In the genomic region with DNA sequence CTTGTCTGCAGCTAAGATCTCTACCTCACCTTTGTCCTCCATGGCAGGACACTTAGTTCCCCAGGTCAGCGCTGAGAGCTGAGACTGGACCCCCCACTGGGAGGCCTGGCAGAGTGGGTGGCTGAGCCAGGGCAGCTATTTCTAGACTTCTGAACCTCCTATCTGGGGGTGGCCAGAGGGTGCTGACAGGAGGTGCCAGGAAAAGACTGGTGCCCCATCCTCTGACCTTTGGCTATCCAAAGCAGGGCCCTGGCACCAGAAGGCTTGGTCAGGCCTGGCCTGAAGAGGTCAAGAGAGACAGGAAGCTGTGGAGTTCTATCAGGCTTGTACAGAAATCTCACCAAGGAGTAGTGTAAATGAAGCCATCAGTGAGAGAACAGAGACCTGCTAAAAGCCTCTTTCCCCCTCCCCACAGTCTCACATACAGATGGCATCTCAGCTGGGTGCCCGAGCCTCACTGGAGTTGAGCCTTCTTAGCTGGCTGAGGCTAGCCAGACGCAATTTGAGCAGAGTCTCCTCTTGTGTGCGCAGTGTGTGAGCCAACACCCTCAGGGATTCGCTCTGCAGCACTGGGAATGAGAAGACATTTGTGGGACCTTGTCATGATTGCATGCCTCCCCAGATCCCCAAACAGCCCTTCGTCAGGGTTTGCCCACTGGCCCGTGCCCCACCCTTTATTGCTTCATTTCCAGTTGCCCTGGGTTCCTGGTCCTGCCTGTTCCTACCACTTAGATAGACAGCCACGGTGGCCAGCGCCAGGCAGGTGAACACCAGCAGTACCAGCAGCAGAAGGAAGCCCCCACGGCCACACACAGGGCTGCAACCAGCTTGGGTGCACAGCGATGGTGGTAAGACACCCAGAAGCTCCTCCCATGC, we compare ENCODE assay signal across 12 mouse cellular contexts. TPM values are rescaled to one million over a fixed set of nuclear protein-coding genes. Genes with fewer than 3 reads are reported as not detected.
DNase-seq lines count a peak whose midpoint lies in the region; TF ChIP-seq lines count a peak whose summit lies in the region.
"Had no signal": no experiment of that assay in that cellular context is flagged by ENCODE, and none has a peak within 500 bp of the region (broad histone marks: within the 10 kb centered on the region; RNA-seq: fewer than 3 reads in every experiment).

No protein-coding gene starts in this region.

- H3K4me1 ChIP-seq in heart, adult 2 months (ENCODE audit: control insufficient read depth, insufficient read depth, low read length) = peaks cover 9% of the 10 kb centered on the region

- WGBS in heart, adult 2 months = 61% methylated on average over 11 of the region's 11 CpGs

- H3K27ac ChIP-seq in heart, adult 2 months = peak overlapping the region; percentile 74
- H3K27ac ChIP-seq: limb, embryonic 10.5 days; macrophage; stomach, embryonic 15.5 days had no signal

- no peak overlapping the region for H3K9ac ChIP-seq in heart, adult 2 months (ENCODE audit: low read depth, low read length)
- H3K9ac ChIP-seq: stomach, embryonic 15.5 days had no signal

- intact Hi-C loops in heart, adult 2 months (cut with DNase I) = no loop called here
- intact Hi-C loops in heart, postnatal 25 days (cut with DNase I) = no loop called here
- intact Hi-C loops in left cerebral cortex, postnatal 14 days (cut with DNase I) = no loop called here

- no peak for TF ChIP-seq EP300 in heart, adult 2 months (IDR thresholded peaks at IDR 0.05; ENCODE audit: insufficient read depth, low read depth, low read length)

- no peaks in the 10 kb centered on the region for H3K27me3 ChIP-seq in heart, adult 2 months (ENCODE audit: control insufficient read depth, insufficient read depth, low read length)
- H3K27me3 ChIP-seq: stomach, embryonic 15.5 days had no signal

- H3K4me3 ChIP-seq in heart, adult 2 months = no peak overlapping the region
- H3K4me3 ChIP-seq: limb, embryonic 10.5 days; stomach, embryonic 15.5 days had no signal

- TF ChIP-seq CTCF in heart, adult 2 months (IDR thresholded peaks at IDR 0.05) = no peak

- no peaks in the 10 kb centered on the region for H3K36me3 ChIP-seq in heart, adult 2 months (ENCODE audit: control insufficient read depth, insufficient read depth, low read length)

- no peaks in the 10 kb centered on the region for H3K79me2 ChIP-seq in heart, adult 2 months (replicated peaks; ENCODE audit: control insufficient read depth, insufficient read depth, low read length)

- 0 out of 2 replicates have a peak, but pooled peaks have one; percentile 7 for TF ChIP-seq POLR2A in heart, adult 2 months (IDR thresholded peaks at IDR 0.05; ENCODE audit: insufficient read depth, low read depth, low read length)

- peak; percentile 57 to 77 for DNase-seq in heart, adult 2 months
- DNase-seq in heart, postnatal 25 days (ENCODE audit: low spot score) = no peak
- DNase-seq in retina, postnatal 1 day = peak; percentile 63
- DNase-seq in retina, embryonic 14.5 days (ENCODE audit: low spot score) = no peak
- peak; percentile 60 for DNase-seq in heart, adult 8-10 months (ENCODE audit: low spot score)
- peak; percentile 83 for DNase-seq in skeletal muscle tissue, adult 2 months (ENCODE audit: low read depth, low spot score)
- DNase-seq in right cerebral cortex, adult 2 months (ENCODE audit: low spot score in 2 of 2) = no peak
- no peak for DNase-seq in left cerebral cortex, postnatal 14 days (ENCODE audit: low spot score in 2 of 2)

RNA-seq across cellular contexts. Expression of gene Ifrd2, which starts 5.9 kb away (rescaled TPM):
- 10 to 100 TPM; 39.9 to 51.4 TPM for total RNA-seq in heart, adult 2 months (2021)
- polyA plus RNA-seq in heart, adult 2 months (2012; rRNA removed) = 43.7 and 54.5 TPM in 2 replicates
- total RNA-seq in heart, postnatal 25 days (2021) = 10 to 100 TPM; 44.6 to 45.8 TPM
- 10 to 100 TPM; 43.7 to 58.2 (median 47.5) TPM for total RNA-seq in heart, adult 8-10 months (2022)
- 1 to 10 TPM; 8.9 to 9.7 TPM for total RNA-seq in left cerebral cortex, postnatal 14 days (2021)

RNA-seq across cellular contexts. Expression of gene Hyal3, which starts 12.7 kb away (rescaled TPM):
- total RNA-seq in heart, adult 2 months (2021) = under 1 TPM; 0.29 to 0.34 TPM
- 0.26 and 0.31 TPM in 2 replicates for polyA plus RNA-seq in heart, adult 2 months (2012; rRNA removed)
- under 1 TPM; 0.45 to 0.62 TPM for total RNA-seq in heart, postnatal 25 days (2021)
- total RNA-seq in heart, adult 8-10 months (2022) = under 1 TPM; 0.20 to 0.72 (median 0.25) TPM
- total RNA-seq in left cerebral cortex, postnatal 14 days (2021) = 1 to 10 TPM in 1 of 2 experiments, under 1 TPM in 1; 0.78 to 1.4 TPM

RNA-seq across cellular contexts. Expression of gene Naa80, which starts 14.7 kb away (rescaled TPM):
- 10 to 100 TPM; 14.9 to 17.4 TPM for total RNA-seq in heart, adult 2 months (2021)
- polyA plus RNA-seq in heart, adult 2 months (2012; rRNA removed) = 30.0 and 45.4 TPM in 2 replicates
- 10 to 100 TPM; 14.0 to 18.4 TPM for total RNA-seq in heart, postnatal 25 days (2021)
- 10 to 100 TPM; 18.8 to 24.3 (median 21.1) TPM for total RNA-seq in heart, adult 8-10 months (2022)
- 1 to 10 TPM; 8.7 TPM for total RNA-seq in left cerebral cortex, postnatal 14 days (2021)

RNA-seq across cellular contexts. Expression of gene Sema3b, which starts 15.7 kb away (rescaled TPM):
- 10 to 100 TPM; 19.9 to 24.2 TPM for total RNA-seq in heart, adult 2 months (2021)
- polyA plus RNA-seq in heart, adult 2 months (2012; rRNA removed) = 33.7 and 39.1 TPM in 2 replicates
- total RNA-seq in heart, postnatal 25 days (2021) = 10 to 100 TPM; 15.0 to 17.8 TPM
- 10 to 100 TPM; 21.1 to 33.0 (median 24.2) TPM for total RNA-seq in heart, adult 8-10 months (2022)
- total RNA-seq in left cerebral cortex, postnatal 14 days (2021) = 1 to 10 TPM; 3.2 to 3.8 TPM
- polyA plus RNA-seq: CD4-positive, CD25-positive, alpha-beta regulatory T cell, adult 4 months; macrophage had no signal

RNA-seq across cellular contexts. Expression of gene Hyal1, which starts 16.6 kb away (rescaled TPM):
- total RNA-seq in heart, adult 2 months (2021) = 1 to 10 TPM; 5.1 to 5.9 TPM
- 6.9 and 8.2 TPM in 2 replicates for polyA plus RNA-seq in heart, adult 2 months (2012; rRNA removed)
- 1 to 10 TPM; 5.3 TPM for total RNA-seq in heart, postnatal 25 days (2021)
- total RNA-seq in heart, adult 8-10 months (2022) = 1 to 10 TPM; 4.6 to 6.6 (median 5.1) TPM
- 1 to 10 TPM; 4.9 to 6.3 TPM for total RNA-seq in left cerebral cortex, postnatal 14 days (2021)

Comparison
In these comparisons a context has a peak if more than half of its experiments do, and no peak if none do; other contexts are left out.
1. DNase-seq: peak in heart, adult 2 months (2 of 2), retina, postnatal 1 day (single experiment), heart, adult 8-10 months (single experiment) and skeletal muscle tissue, adult 2 months (single experiment); none in heart, postnatal 25 days (single experiment), retina, embryonic 14.5 days (single experiment), right cerebral cortex, adult 2 months (0 of 2) and left cerebral cortex, postnatal 14 days (0 of 2).